Mouse (Mus musculus) cerebellum, postnatal 25 days (tissue): ENCODE measurements around the gene Olfr32.
"Not testable (repeated sequence)": the region's sequence is repeated elsewhere in the genome, so short reads cannot be mapped to it uniquely, and the experiment has no call there.

Experiments
- DNase-seq, 2 experiments: peaks; one replicate each; pipeline ENCODE4 v3.0.0; 2021; ENCODE audit warnings: mixed read lengths in 2 of 2

Olfr32 gene

GRCm38 (mm10) chr2:90142196-90142595 is at the start of gene Olfr32:
Gene Olfr32 (minus strand): TSS chr2:90142296.
- DNase-seq, result no peak

GRCm38 (mm10) chr2:90187082-90187481 is 45.0 kb upstream of the Olfr32 start:
- not testable (repeated sequence) for DNase-seq

- not testable (repeated sequence) for DNase-seq
Measured at GRCm38 (mm10) chr2:90186082-90186481, 44.0 kb upstream of the Olfr32 start.

GRCm38 (mm10) chr2:90153916-90154315 is 11.8 kb upstream of the Olfr32 start:
- peak; percentile 2 to 4 for DNase-seq

- DNase-seq, result no peak
Measured at GRCm38 (mm10) chr2:90152991-90153390, 10.9 kb upstream of the Olfr32 start, which contains the start of gene Olfr1270. Gene Olfr1270 (minus strand): TSS chr2:90153091.

- DNase-seq, result no peak
Measured at GRCm38 (mm10) chr2:90121312-90121711, 20.8 kb downstream of the Olfr32 start, which contains the start of gene Olfr1269. Gene Olfr1269 (minus strand): TSS chr2:90121412.
